18 mouse cellular contexts compared by ENCODE assay signal in genomic region chr1:106257176-106257575, GRCm38 (mm10).
"Had no signal": no experiment of that assay in that cellular context is flagged by ENCODE, and none has a peak within 500 bp of the region (broad histone marks: within the 10 kb centered on the region; RNA-seq: fewer than 3 reads in every experiment).

No protein-coding gene starts in this region.

- H3K36me3 ChIP-seq: intestine, embryonic 15.5 days; liver, embryonic 12.5 days; liver, embryonic 15.5 days; midbrain, embryonic 12.5 days; midbrain, embryonic 15.5 days; neural tube, embryonic 12.5 days; neural tube, embryonic 15.5 days; stomach, embryonic 15.5 days had no signal

- H3K4me1 ChIP-seq: intestine, embryonic 15.5 days; liver, embryonic 12.5 days; liver, embryonic 15.5 days; midbrain, embryonic 12.5 days; midbrain, embryonic 15.5 days; neural tube, embryonic 12.5 days; neural tube, embryonic 15.5 days; stomach, embryonic 15.5 days had no signal

- H3K9me3 ChIP-seq: intestine, embryonic 15.5 days; liver, embryonic 12.5 days; liver, embryonic 15.5 days; midbrain, embryonic 15.5 days; neural tube, embryonic 15.5 days; stomach, embryonic 15.5 days had no signal

- H3K27me3 ChIP-seq: intestine, embryonic 15.5 days; liver, embryonic 12.5 days; liver, embryonic 15.5 days; midbrain, embryonic 12.5 days; midbrain, embryonic 15.5 days; neural tube, embryonic 12.5 days; neural tube, embryonic 15.5 days; stomach, embryonic 15.5 days had no signal

- H3K27ac ChIP-seq: intestine, embryonic 15.5 days; kidney, postnatal 0 days; left cerebral cortex, adult 2 months; liver, embryonic 12.5 days; liver, embryonic 15.5 days; macrophage; midbrain, embryonic 12.5 days; midbrain, embryonic 15.5 days; neural tube, embryonic 12.5 days; neural tube, embryonic 15.5 days; stomach, embryonic 15.5 days had no signal

- H3K9ac ChIP-seq: intestine, embryonic 15.5 days; liver, embryonic 12.5 days; liver, embryonic 15.5 days; midbrain, embryonic 12.5 days; midbrain, embryonic 15.5 days; neural tube, embryonic 12.5 days; neural tube, embryonic 15.5 days; stomach, embryonic 15.5 days had no signal

- H3K4me2 ChIP-seq: intestine, embryonic 15.5 days; liver, embryonic 12.5 days; liver, embryonic 15.5 days; midbrain, embryonic 12.5 days; midbrain, embryonic 15.5 days; neural tube, embryonic 12.5 days; neural tube, embryonic 15.5 days; stomach, embryonic 15.5 days had no signal

- DNase-seq: kidney, adult 11 months; layer of hippocampus, postnatal 36 days; lung, adult 2 months; right cerebral cortex, adult 18-20 months; right cerebral cortex, postnatal 14 days; right cerebral cortex, postnatal 4 days; thymus, postnatal 25 days had no signal

- ATAC-seq: intestine, embryonic 15.5 days; liver, embryonic 12.5 days; midbrain, embryonic 15.5 days had no signal

- H3K4me3 ChIP-seq: intestine, embryonic 15.5 days; left cerebral cortex, adult 2 months; liver, embryonic 12.5 days; liver, embryonic 15.5 days; midbrain, embryonic 12.5 days; midbrain, embryonic 15.5 days; neural tube, embryonic 12.5 days; neural tube, embryonic 15.5 days; stomach, embryonic 15.5 days had no signal
